Mouse (Mus musculus) lung, postnatal 36 days (tissue): ENCODE data around the gene Serpine1.
"Not testable (repeated sequence)": the region's sequence is repeated elsewhere in the genome, so short reads cannot be mapped to it uniquely, and the experiment has no call there.

Experiments used
- DNase-seq: peaks from one replicate; pipeline ENCODE4 v3.0.0; 2022; ENCODE audit warnings: mixed read lengths

The Serpine1 gene

GRCm38 (mm10) chr5:137072079-137072960 is at the start of gene Serpine1:
Serpine1 (minus strand) TSS chr5:137072268.
- DNase-seq = peak; percentile 92

DNA sequence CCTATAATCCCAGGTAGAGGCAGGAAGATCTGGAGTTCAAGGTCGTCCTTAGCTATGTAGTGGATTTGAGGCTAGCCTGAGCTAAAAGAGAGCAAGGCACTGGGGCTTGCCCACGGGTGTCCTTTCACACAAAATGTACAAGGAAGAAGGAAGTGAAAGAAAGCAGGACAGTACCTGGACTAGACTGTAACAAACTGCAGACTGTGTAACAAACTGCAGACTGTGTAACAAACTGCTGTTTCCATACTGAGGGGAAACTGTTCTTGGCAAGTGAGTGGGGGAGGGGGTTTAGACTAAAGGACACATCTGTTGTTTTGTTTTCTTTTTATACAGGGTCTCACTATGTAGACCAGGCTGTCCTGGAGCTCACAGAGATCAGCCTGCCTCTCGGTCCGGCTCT is 49.2 kb upstream of the Serpine1 start:
- DNase-seq = no peak

GRCm38 (mm10) chr5:137118878-137119277 is 46.8 kb upstream of the Serpine1 start:
- DNase-seq = no peak

DNA sequence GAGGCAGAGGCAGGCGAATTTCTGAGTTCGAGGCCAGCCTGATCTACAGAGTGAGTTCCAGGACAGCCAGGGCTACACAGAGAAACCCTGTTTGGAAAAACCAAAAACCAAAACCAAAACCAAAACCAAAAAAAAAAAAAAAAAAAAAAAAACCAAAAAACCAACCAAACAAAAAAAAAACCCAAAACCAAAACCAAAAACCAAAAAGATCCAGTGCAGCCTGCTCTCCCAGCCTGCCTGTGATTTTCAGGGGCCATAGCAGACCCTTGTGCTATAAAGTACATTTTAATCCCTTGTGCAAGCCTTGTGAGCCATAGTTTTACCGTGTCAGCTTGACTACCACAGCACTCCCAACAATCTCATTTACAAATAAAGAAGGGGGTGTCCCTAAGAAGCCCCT is 45.9 kb upstream of the Serpine1 start:
- not testable (repeated sequence) for DNase-seq

GRCm38 (mm10) chr5:137116987-137117386 is 44.9 kb upstream of the Serpine1 start:
- DNase-seq = no peak

- DNase-seq = peak; percentile 93
These were observed 44.1 kb upstream of the Serpine1 start, which contains the start of gene Trim56 for GRCm38 (mm10) chr5:137115866-137116847. Trim56 (minus strand) TSS chr5:137116209.

GRCm38 (mm10) chr5:137114891-137115561 is 43.0 kb upstream of the Serpine1 start:
- DNase-seq = no peak

DNA sequence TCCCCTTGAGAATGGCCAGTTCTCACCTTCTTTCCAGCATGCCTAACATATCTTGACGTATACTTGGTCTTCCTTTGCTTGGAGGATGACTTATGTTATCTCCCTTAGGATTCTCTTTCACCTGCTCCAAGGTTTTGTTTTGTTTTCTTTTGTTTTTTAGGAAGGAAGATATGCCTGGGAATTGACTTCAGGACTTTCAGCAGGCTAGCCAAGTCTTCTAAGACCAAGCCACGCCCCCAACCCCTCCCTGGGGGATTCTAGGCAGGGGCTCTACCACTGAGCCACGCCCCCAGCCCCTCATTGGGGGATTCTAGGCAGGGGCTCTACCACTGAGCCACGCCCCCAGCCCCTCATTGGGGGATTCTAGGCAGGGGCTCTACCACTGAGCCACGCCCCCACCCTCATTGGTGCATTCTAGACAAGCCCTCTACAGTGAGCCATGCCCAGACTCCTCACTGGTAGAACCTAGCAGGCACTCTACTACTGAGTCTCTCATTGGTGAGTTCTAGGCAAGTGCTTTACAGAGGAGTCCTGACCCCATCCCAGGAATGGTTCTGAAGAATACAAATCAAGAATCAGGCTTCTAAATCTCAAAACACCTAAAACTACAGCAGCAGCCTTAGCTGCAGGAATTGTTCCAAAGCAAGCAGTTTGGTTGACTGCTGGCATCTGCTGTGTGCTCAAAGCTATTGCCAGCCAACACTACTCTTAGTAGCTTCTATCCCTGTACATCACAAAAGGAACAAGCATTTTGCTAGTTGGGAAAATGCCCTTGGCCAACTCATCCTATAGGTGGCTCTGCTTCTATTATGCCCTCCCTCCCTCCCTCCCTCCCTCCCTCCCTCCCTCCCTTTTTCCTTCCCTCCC is 39.7 kb upstream of the Serpine1 start:
- DNase-seq = no peak

GRCm38 (mm10) chr5:137110863-137111262 is 38.8 kb upstream of the Serpine1 start:
- no peak for DNase-seq

DNA sequence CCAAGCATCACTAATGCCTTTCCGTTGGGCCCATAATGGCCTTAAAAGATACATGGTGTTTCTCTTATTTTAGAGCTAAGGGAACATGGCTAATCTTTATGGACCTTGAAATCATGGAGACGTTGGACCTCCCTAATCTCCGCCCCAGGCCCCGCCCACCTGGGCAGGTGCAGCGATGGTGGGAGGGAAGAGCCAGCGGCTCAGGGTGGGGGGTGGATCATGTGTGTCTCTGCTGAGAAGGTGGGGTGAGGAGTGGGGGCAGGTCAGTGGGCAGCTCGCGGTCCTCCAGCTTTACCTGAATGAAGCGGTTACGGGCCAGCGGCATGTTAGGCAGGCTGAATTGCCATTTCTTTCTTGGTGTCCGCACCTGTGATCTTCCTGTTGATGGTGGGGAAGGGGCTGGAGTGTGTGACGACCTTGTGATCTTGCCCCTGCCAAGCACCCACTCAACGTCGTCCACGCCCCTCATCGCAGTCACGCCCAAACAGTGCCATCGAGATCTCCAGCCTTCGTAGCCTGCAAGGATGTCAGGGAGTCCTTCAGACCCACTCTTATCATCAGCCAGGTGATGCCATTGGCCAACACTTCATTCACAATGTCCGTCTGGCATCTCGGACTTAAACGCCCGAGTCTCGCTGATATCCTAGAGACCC is 38.0 kb upstream of the Serpine1 start:
- no peak for DNase-seq

GRCm38 (mm10) chr5:137108111-137108510 is 36.0 kb upstream of the Serpine1 start:
- DNase-seq = no peak

DNA sequence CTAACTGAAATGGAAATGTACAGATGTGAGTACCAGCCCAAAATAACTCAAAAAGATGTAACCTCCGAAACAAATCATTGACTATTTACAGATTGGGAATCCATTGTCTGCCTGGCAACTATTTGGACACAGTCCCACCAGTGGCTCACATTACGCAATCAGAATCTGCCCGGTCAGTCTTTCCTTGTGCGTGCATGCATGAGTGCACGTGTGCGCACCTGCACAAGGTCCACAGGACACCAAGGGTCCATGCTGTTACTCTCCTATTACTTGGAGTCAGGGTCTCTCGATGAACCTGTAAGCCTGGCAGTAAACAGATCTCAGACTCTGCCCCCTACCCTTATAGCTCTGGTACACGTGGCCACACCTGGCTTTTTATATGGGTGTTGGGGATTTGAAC is 35.6 kb upstream of the Serpine1 start:
- no peak for DNase-seq

- peak; percentile 94 for DNase-seq
These were observed 35.0 kb upstream of the Serpine1 start for GRCm38 (mm10) chr5:137107024-137107423.

DNA sequence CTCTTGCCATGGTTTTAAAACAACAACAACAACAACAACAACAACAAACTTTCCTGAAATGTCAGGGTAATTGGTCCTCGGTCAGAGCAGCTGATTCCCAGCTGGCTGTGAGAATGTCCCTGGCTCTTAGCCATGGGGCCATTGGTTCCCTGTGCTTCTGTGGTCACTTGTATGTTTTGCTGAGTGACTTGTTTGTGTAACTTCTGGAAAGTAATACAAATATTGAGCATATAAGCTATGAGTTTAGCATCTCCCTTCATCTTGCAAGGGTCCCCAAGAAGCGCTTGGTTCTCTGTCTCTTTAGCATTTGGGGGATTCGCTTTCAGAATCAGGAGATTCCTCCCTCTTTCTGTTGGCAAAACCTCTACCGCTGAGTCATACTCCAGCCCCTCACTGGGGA is 34.4 kb upstream of the Serpine1 start:
- peak; percentile 67 for DNase-seq

DNA sequence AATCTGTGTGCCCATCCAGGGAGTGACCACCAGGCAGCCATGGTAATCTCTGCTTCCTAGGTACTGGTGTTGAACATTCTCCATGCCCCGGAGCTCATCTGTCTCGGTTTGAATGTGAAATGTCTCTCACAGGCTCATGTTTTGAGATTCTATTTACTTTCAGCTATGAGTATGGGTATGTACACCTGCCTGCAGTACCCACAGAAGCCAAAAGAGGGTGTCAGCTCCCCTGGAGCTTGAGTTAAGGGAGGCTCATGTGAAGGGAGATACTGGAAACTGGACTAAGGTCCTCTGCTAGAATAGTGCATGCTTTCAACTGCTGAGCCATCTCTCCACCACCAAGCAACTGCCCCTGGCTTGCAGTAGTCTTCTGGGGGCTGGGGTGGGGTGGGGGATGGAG is 31.9 kb upstream of the Serpine1 start:
- no peak for DNase-seq

DNA sequence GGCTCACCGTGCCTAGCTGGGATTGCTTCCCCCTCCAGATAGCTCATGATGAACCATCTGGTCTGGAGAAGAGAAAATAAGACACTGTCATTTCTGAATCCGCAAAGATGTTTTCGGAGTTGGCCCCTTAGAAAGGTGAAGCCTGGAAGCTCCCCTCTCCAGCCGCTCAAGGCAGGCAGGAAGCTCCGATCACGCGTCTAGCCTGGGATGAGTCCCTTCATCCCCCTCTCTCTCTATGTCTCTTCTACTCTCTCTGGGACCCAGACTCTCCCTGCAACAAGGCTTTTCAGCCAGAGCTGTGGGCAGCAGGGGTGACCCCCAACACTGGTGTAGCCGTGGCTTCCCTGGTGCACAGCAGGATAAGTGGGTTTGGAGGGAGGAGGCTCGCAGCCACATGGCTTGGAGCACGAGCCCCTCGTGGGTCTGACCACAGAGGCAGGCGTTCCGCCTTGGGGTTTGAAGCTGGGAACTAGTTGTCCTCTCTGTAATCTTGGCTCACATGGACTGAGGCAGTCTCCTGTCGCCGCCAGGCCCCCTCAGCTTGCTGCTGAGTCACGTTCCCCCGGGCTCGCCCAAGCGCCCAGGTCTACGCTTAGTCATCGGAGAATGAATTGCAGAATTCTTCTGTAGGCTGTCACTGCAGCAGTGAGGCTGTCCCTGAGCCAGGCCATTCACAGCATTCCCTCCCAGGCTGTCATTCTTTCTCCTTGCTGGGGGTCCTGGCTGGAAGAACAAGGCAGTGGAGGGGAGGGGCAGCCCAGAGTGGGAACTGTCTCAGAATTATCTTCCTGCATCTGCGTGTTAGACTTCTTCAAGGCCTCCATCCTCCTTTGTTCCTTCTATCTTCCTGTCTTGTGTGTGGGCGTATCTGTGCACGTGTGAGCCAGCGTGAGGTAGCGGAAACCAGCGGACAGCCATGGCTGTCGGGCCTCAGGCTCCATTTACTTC is 30.8 kb upstream of the Serpine1 start:
- peak; percentile 35 for DNase-seq

DNA sequence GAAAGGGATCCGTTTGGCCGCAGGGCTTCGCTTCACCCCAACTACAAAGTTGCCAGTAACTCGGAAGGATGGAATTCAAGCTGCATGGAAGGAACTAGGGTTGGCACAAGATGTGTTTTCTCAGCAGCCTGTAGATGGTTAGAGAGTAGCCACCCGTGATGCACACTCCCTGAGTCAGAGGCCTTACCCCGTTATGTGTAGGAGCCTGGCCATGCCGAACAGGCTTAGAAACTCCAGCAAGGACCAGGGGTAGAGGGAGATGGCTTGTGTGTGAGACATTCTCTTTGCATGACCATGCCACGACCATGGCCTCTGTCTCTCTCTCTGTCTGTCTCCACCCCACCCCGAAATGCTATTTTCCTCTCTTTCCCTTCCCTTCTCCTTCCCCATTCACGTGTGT is 30.0 kb upstream of the Serpine1 start:
- DNase-seq = no peak

- no peak for DNase-seq
These were observed 28.6 kb upstream of the Serpine1 start for GRCm38 (mm10) chr5:137100660-137101059.

DNA sequence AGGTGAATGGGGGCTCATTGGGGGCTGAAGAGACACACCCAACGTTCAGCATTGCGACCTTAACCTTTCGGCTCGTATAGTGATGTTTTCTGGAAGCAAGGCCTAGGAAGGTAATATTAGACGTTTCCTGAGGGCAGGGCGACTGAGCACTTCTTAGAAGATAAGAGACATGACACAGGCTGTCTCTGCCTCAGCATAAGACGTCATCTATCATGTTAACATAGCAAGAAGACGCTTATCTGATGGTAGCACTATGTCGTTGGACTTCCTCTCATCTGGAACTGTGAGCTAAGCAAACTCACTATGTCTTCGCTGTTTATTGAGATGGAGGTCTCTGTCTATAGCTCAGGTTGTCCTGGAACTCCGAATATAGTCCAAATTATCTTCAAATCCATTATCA is 26.4 kb upstream of the Serpine1 start:
- DNase-seq = peak; percentile 35

- DNase-seq = peak; percentile 86
These were observed 24.0 kb upstream of the Serpine1 start for GRCm38 (mm10) chr5:137096037-137096436.
